Mouse (Mus musculus): ENCODE results near the gene Adgrg5.

GRCm38 (mm10) chr8:94914256-94914655, 9.2 kb upstream of the Adgrg5 start:
- TF ChIP-seq FLI1 (IDR thresholded peaks at IDR 0.05; ENCODE audit: low read length) (no peak), GATA1 (IDR thresholded peaks at IDR 0.05; ENCODE audit: borderline replicate concordance, low read length) (no peak)
